Mouse (Mus musculus) intestine, embryonic 14.5 days (tissue): ENCODE data around the gene Grk5. TPM values are rescaled to one million over a fixed set of nuclear protein-coding genes. Genes with fewer than 3 reads are reported as not detected.
A peak's percentile ranks its signal among the peaks of the same experiment; 100 is the strongest.
"Not testable (repeated sequence)": the region's sequence is repeated elsewhere in the genome, so short reads cannot be mapped to it uniquely, and the experiment has no call there.

Experiments used
- ATAC-seq: fragments of 200-750 bp; cut with Nextera tagmentation; replicated peaks from 2 replicates; pipeline ENCODE4 v1.8.0; 2017; ENCODE audit warnings: low read depth, moderate number of reproducible peaks, moderate TSS enrichment, moderate library complexity; ENCODE audit not compliant: low FRiP score, low TSS enrichment
- DNase-seq: peaks from one replicate; pipeline ENCODE4 v3.0.0-alpha.2; 2018; ENCODE audit warnings: low spot score
- H3K27ac ChIP-seq: fragments of 300-500 bp; sonication (generic); 2 replicates; pipeline ENCODE4 v1.5.1; 2014; ENCODE audit warnings: low read depth, mild to moderate bottlenecking, control low read depth
- H3K27me3 ChIP-seq: fragments of 300-500 bp; sonication (generic); replicated peaks from 2 replicates; pipeline ENCODE4 v1.6.1; 2014; ENCODE audit warnings: low read length, control low read depth; ENCODE audit not compliant: control insufficient read depth, insufficient read depth
- H3K36me3 ChIP-seq: fragments of 300-500 bp; sonication (generic); 2 replicates; pipeline ENCODE4 v1.6.1; 2014; ENCODE audit warnings: low read length, control low read depth; ENCODE audit not compliant: control insufficient read depth, insufficient read depth
- H3K4me1 ChIP-seq: fragments of 300-500 bp; sonication (generic); replicated peaks from 2 replicates; pipeline ENCODE4 v1.6.1; 2014; ENCODE audit warnings: low read length, control low read depth, mixed read lengths; ENCODE audit not compliant: control insufficient read depth, insufficient read depth
- H3K4me2 ChIP-seq: fragments of 300-500 bp; sonication (generic); 2 replicates; pipeline ENCODE4 v1.6.1; 2014; ENCODE audit warnings: low read length
- H3K4me3 ChIP-seq: fragments of 300-500 bp; sonication (generic); 2 replicates; pipeline ENCODE4 v1.5.1; 2014; ENCODE audit warnings: low read depth, low read length, control low read depth, mixed read lengths
- H3K9ac ChIP-seq: fragments of 300-500 bp; sonication (generic); 2 replicates; pipeline ENCODE4 v1.6.1; 2014; ENCODE audit warnings: mild to moderate bottlenecking, low read length
- H3K9me3 ChIP-seq: fragments of 300-500 bp; sonication (generic); 2 replicates; pipeline ENCODE4 v1.6.1; 2016; ENCODE audit warnings: low read length, control low read depth; ENCODE audit not compliant: control insufficient read depth
- WGBS: fragments of 180-500 bp; shearing (Covaris S2); extraction: QIAGEN DNeasy Blood & Tissue Kit; methylation state at CpG from one replicate; pipeline ENCODE4 v1.1.7; 2014; 5-methylcytosine and 5-hydroxymethylcytosine counted together
- polyA plus RNA-seq: library from polyadenylated mRNA; unstranded; fragments of >200 nt; fragmentation: Nextera tagmentation; extraction: Ambion mirVana; gene quantifications from 2 replicates; pipeline ENCODE4 v1.2.1, GENCODE M21; 2014

Gene Grk5
- polyA plus RNA-seq, 1 experiment from 2014 or later, result 2.1 TPM

- not testable (repeated sequence) for H3K27ac ChIP-seq, H3K27me3 ChIP-seq, H3K4me3 ChIP-seq, H3K9me3 ChIP-seq, H3K4me1 ChIP-seq, ATAC-seq, H3K9ac ChIP-seq, DNase-seq, H3K4me2 ChIP-seq, H3K36me3 ChIP-seq
Measured at GRCm38 (mm10) chr19:60924534-60924933, 35.0 kb downstream of the Grk5 start.

- Histone ChIP-seq H3K9me3 (no peaks in the 10 kb centered on the region), H3K4me3 (no peak overlapping the region), H3K4me2 (no peak overlapping the region), H3K27ac (no peak overlapping the region), H3K36me3 (no peaks in the 10 kb centered on the region), H3K27me3 (no peaks in the 10 kb centered on the region), H3K9ac (no peak overlapping the region), H3K4me1 (no peaks in the 10 kb centered on the region)
- DNase-seq, result no peak
- no peak for ATAC-seq
Measured at GRCm38 (mm10) chr19:60935001-60935400, 45.5 kb downstream of the Grk5 start.

GRCm38 (mm10) chr19:60939954-60940379 lies 50.4 kb downstream of the Grk5 start:
- Histone ChIP-seq H3K36me3 (no peaks in the 10 kb centered on the region), H3K9ac (no peak overlapping the region), H3K27me3 (no peaks in the 10 kb centered on the region), H3K4me1 (no peaks in the 10 kb centered on the region), H3K4me2 (no peak overlapping the region), H3K9me3 (no peaks in the 10 kb centered on the region), H3K27ac (no peak overlapping the region), H3K4me3 (no peak overlapping the region)
- no peak for DNase-seq
- 69% methylated on average over 1 of the region's 1 CpGs for WGBS
- ATAC-seq, result no peak

DNA sequence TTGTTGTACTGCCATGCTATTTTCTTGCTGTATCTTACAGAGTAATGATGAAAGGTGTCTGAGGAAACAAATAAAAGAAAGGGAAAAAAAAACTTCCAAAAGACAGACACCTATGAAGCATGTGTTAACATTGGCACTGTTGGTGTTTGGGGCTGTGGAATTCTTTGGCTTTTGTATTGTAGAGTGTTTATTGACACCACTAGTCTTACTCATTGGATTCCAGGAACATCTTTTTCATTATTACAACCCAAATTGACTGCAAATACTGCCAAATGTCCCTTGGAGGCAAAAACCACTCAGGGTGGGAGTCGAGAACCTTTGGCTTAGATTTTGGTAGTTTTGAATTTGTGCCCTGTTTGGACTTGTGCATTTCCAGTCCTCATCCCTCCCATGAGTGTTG lies 51.3 kb downstream of the Grk5 start:
- WGBS, result 81% methylated on average over 1 of the region's 1 CpGs
- no peak for ATAC-seq
- no peak overlapping the region for H3K4me3 ChIP-seq

DNA sequence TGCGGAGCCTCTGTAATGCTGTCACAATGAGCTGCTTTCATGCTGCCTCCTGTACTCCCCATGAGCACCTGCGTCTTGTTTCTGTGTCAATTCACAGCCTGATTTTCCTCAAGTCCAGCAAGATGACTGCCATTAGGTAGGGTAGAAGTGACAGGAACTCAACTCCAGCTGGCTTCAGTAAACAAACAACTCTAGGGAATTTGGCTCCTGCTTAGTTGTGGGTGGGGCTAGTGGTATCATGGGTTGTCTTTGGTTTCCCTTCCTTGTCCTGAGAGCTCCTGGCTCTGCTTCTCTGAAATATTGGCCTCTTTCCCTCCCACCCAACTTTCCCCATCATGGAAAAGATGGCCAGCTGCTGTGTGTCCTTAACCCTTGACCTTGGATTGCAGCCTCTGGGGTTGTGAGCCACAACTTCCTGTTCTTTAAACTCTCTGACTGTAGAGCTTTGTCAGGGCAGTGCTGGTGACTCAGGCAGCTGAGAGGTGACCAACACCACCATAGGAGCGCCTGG lies 56.3 kb downstream of the Grk5 start:
- WGBS, result 56% methylated on average over 3 of the region's 3 CpGs
- ATAC-seq, result no peak
- peak overlapping the region; percentile 61; the same call in 1 of the 2 replicates for H3K27ac ChIP-seq

More for the DNA sequence above, 51.3 kb downstream of the Grk5 start:
- Histone ChIP-seq H3K36me3 (no peaks in the 10 kb centered on the region), H3K27me3 (no peaks in the 10 kb centered on the region), H3K27ac (no peak overlapping the region), H3K9me3 (no peaks in the 10 kb centered on the region), H3K4me2 (no peak overlapping the region), H3K9ac (no peak overlapping the region), H3K4me1 (no peaks in the 10 kb centered on the region; the same call in 1 of the 2 replicates)
- DNase-seq, result no peak

DNA sequence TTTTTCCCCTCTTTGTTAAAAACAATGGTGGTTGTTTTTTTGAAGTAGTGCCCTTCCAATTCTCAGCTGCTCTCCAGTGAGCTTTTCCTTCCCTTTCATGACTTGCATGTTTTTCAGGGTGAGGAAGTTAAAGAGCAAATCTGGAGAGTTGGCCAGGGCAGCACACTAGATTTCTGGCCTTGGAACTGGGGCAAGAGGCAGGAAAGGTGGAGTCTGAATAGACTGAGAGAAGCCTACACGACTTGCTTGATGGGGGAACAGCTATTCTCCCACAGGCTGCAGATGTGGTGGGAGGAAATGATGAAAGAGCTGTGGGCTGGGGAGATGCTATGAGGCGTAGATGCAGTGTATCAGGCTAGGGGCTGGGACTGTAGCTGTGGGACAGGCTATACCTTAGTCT lies 57.1 kb downstream of the Grk5 start:
- Histone ChIP-seq H3K9ac (no peak overlapping the region), H3K36me3 (no peaks in the 10 kb centered on the region), H3K27me3 (no peaks in the 10 kb centered on the region), H3K4me2 (no peak overlapping the region), H3K4me1 (peaks cover 3% of the 10 kb centered on the region; the same call in 1 of the 2 replicates), H3K9me3 (no peaks in the 10 kb centered on the region), H3K4me3 (no peak overlapping the region), H3K27ac (peak overlapping the region; percentile 61; the same call in 1 of the 2 replicates)
- DNase-seq (peak; percentile 43), ATAC-seq (no peak)
- 54% methylated on average over 2 of the region's 2 CpGs for WGBS

More for the DNA sequence above, 56.3 kb downstream of the Grk5 start:
- Histone ChIP-seq H3K27me3 (no peaks in the 10 kb centered on the region), H3K4me3 (no peak overlapping the region), H3K36me3 (no peaks in the 10 kb centered on the region), H3K9ac (no peak overlapping the region), H3K4me1 (peaks cover 3% of the 10 kb centered on the region; the same call in 1 of the 2 replicates), H3K9me3 (no peaks in the 10 kb centered on the region), H3K4me2 (no peak overlapping the region)
- peak; percentile 55 for DNase-seq

DNA sequence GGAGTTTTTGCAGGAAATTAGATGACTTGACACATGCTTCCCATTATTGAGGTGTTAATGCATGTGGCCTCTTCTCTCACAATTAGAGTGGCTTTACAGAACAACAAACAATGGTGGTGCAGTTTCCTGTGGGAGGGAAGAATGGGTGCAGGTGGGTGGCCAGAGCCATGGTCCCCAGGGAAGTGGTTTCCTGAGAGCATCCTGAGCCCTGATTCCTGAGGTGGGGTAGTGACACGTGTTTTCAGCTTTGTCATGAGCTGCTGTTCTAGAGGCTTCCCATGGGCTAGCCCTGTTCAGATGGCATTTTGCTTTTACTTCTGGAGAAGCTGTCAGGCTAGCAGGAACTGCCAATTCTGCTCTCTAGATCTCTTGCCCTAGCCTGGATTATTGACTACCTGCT lies 59.4 kb downstream of the Grk5 start:
- H3K4me1 ChIP-seq, result peaks cover 3% of the 10 kb centered on the region; the same call in 1 of the 2 replicates
- no peaks in the 10 kb centered on the region for H3K36me3 ChIP-seq
- DNase-seq, result peak; percentile 41
- no peak overlapping the region for H3K4me2 ChIP-seq
- ATAC-seq, result no peak
- 42% methylated on average over 1 of the region's 1 CpGs for WGBS
- H3K27ac ChIP-seq, result no peak overlapping the region
- no peak overlapping the region for H3K9ac ChIP-seq
- no peak overlapping the region for H3K4me3 ChIP-seq
- H3K9me3 ChIP-seq, result no peaks in the 10 kb centered on the region
- no peaks in the 10 kb centered on the region for H3K27me3 ChIP-seq

DNA sequence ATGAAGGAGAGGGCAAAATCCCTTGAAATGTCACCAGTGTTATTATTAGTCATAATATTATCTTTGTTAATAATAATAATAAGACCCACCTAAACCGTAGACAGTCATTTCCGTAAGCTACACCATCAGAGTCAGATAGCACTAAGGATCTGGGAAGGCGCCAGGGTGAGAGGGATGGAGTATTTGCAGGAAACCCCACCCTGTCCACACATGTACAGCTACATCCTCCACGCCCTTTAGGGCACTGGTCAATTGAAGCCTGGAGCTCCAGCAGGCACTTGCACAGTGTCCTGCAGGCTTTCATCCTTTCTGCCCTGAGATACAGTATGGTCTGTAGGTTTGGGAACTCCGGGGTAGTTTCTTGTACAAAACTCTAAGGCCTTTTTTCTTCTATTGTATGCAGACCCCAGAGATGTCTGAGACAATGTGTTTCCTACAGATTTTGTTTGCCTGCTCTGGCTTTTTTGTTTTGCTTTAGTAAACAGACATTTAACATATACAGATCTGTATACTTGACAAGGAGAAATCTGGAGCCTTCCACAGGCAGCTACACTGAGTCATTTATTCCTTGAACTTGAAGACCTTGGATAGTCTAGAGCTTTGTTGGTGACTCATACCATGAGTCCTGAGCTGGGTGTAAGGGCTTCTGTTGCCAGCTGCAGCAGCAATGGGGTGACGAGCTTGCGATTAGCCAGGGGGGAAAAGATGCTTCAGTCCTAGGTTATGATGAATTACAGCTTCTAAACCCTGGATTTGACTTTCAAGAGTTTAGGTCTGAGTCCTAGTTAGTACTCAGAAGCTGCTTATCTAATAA lies 60.7 kb downstream of the Grk5 start:
- no peaks in the 10 kb centered on the region for H3K36me3 ChIP-seq
- ATAC-seq, result no peak
- 76% methylated on average over 7 of the region's 7 CpGs for WGBS
- DNase-seq, result peak; percentile 48
- H3K9me3 ChIP-seq, result no peaks in the 10 kb centered on the region
- H3K27me3 ChIP-seq, result no peaks in the 10 kb centered on the region
- H3K27ac ChIP-seq, result no peak overlapping the region
- H3K4me2 ChIP-seq, result no peak overlapping the region
- H3K4me1 ChIP-seq, result peaks cover 3% of the 10 kb centered on the region; the same call in 1 of the 2 replicates
- no peak overlapping the region for H3K9ac ChIP-seq
- H3K4me3 ChIP-seq, result no peak overlapping the region

GRCm38 (mm10) chr19:60955131-60955530 lies 65.6 kb downstream of the Grk5 start:
- 82% methylated on average over 2 of the region's 2 CpGs for WGBS
- Histone ChIP-seq H3K27ac (no peak overlapping the region), H3K36me3 (no peaks in the 10 kb centered on the region), H3K4me2 (no peak overlapping the region), H3K4me3 (no peak overlapping the region), H3K9me3 (no peaks in the 10 kb centered on the region), H3K9ac (no peak overlapping the region), H3K4me1 (no peaks in the 10 kb centered on the region), H3K27me3 (no peaks in the 10 kb centered on the region)
- ATAC-seq (no peak), DNase-seq (no peak)
